Mouse (Mus musculus) retina, postnatal 7 days (tissue): ENCODE data around the gene Olfr124.

ENCODE experiments used
- DNase-seq: peaks from one replicate; pipeline ENCODE4 v3.0.0-alpha.2; 2012; ENCODE audit warnings: low read depth, low spot score

The Olfr124 gene

DNA sequence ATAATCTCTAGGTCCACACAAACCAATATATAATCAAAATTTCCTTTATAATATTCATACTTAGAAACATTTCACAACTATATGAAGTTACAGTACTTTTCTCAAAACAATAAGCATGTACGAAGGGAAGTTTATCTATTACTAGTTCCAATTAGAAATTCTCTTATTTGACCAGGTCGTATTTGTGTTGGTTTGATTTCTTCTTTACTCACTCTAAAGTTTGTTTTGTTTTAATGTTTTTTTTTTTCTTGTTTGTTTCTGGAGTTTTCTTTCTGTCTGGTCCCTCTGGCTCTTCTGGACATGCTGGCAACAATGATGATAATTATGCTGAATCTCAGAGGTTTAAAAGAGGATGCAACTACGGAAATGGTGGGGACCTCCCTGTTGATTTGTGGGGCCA, at the start of gene Olfr124:
Gene Olfr124 (plus strand): TSS at position 301 of the 400 bp plus-strand sequence.
- DNase-seq = no peak

DNA sequence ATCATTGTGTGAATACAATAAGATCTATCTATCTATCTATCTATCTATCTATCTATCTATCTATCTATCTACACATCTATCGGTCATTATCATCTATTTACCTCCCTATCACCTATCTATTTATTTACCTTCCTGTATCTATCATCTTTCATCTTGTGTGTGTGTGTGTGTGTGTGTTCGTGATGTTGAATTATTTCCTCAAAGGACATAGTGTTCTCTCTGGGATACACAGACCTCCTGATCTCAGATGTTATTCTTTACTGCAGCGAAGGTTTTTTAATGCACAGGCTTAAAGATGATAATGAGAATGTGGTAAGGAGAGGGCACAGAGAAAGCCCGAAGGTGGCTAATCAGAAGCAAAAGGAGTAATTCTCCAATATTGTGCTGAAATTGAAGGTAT, 31.4 kb upstream of the Olfr124 start, which contains the start of gene Olfr122:
Gene Olfr122 (plus strand): TSS at position 301 of the 400 bp plus-strand sequence.
- no peak for DNase-seq

GRCm38 (mm10) chr17:37793229-37793628, 6.5 kb upstream of the Olfr124 start, which contains the start of gene Olfr123:
Gene Olfr123, plus strand, starts transcription at chr17:37793529.
- no peak for DNase-seq

DNA sequence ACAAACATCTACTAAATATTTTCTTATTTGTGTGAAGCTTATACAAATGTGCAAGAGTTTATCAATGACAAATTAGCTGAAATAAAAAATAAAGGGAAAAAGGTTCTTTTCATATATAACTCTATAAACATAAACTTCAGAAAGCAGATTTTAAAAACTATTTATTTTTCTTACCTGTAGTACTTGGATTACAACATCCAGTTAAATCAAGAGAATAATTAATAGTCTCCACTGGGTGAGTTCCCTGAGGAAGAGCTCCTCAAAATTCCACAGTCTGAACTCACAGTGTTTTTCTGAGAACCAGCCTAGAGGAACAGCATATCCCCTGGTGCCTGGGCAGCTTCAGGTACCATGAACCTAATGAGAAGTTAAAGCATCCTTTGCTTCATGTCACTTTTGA, 33.0 kb downstream of the Olfr124 start, which contains the start of gene Olfr125:
Gene Olfr125 (plus strand): TSS at position 301 of the 400 bp plus-strand sequence.
- DNase-seq = no peak

- DNase-seq = no peak
Measured at GRCm38 (mm10) chr17:37847183-37847582, 47.5 kb downstream of the Olfr124 start, which contains the start of gene Olfr126. Gene Olfr126, plus strand, starts transcription at chr17:37847483.
